Mouse (Mus musculus): ENCODE results near the gene Defa22.
"Not testable (repeated sequence)": the region's sequence is repeated elsewhere in the genome, so short reads cannot be mapped to it uniquely, and the experiment has no call there.

The Defa22 gene

GRCm38 (mm10) chr8:21161977-21162376, at the start of gene Defa22:
Defa22 (plus strand) TSS chr8:21162277.
- DNase-seq, result not testable (repeated sequence)

GRCm38 (mm10) chr8:21134342-21134741, 27.7 kb upstream of the Defa22 start, which contains the start of gene Defa30:
Defa30 (plus strand) TSS chr8:21134642.
- DNase-seq, result not testable (repeated sequence)

DNA sequence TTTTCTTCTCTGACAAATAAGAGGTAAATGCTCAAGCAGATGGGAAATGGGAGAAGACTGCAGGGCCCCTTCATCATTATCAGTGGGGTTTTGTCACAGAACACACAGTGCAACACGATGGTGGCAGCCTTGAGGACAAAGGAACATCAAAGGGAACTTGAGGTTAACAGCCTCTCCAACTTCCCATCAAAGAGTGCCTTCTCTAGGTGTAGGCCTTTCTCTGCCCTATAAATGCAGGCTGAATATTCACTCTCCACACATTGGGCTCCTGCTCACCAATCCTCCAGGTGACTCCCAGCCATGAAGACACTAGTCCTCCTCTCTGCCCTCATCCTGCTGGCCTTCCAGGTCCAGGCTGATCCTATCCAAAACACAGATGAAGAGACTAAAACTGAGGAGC, 29.2 kb downstream of the Defa22 start, which contains the start of gene Defa31:
Defa31 (plus strand) TSS at position 301 of the 400 bp plus-strand sequence.
- not testable (repeated sequence) for DNase-seq

- DNase-seq, result not testable (repeated sequence)
Observed at GRCm38 (mm10) chr8:21201261-21201660, 39.2 kb downstream of the Defa22 start, which contains the start of gene Gm15293. Gm15293 (plus strand) TSS chr8:21201561.
